Mouse (Mus musculus): ENCODE data around the gene Nckap5.

- TF ChIP-seq ELF1 (IDR thresholded peaks at IDR 0.05; ENCODE audit: low read depth, low read length) (no peak), USF2 (IDR thresholded peaks at IDR 0.05; ENCODE audit: borderline replicate concordance in 1 of 2, insufficient read depth in 1 of 2, low read depth in 1 of 2, low read length in 2 of 2) (no peak), CTCF (IDR thresholded peaks at IDR 0.05 in 2 of 3, conservative IDR thresholded peaks at IDR 0.05 in 1 of 3; ENCODE audit: control insufficient read depth in 1 of 3, insufficient read depth in 1 of 3, low read depth in 2 of 3, low read length in 3 of 3, poor library complexity in 1 of 3, severe bottlenecking in 1 of 3) (no peak), JUND (IDR thresholded peaks at IDR 0.05; ENCODE audit: low read depth, low read length) (no peak), TBP (IDR thresholded peaks at IDR 0.05; ENCODE audit: low read depth, low read length) (no peak), NELFE (IDR thresholded peaks at IDR 0.05; ENCODE audit: low read depth, low read length) (no peak)
Observed at GRCm38 (mm10) chr1:126763192-126763591, 67.4 kb downstream of the Nckap5 start.

Measured in MEL (cell line).